Mouse (Mus musculus) heart, embryonic 10.5 days (tissue): Measurements from ENCODE around the gene Spata33. TPM values are rescaled to one million over a fixed set of nuclear protein-coding genes. Genes with fewer than 3 reads are reported as not detected.
"Not testable (repeated sequence)": the region's sequence is repeated elsewhere in the genome, so short reads cannot be mapped to it uniquely, and the experiment has no call there.

Experiments
- DNase-seq: peaks from one replicate; pipeline ENCODE4 v3.0.0-alpha.2; 2017; ENCODE audit warnings: low spot score
- H3K27ac ChIP-seq: fragments of 300-500 bp; sonication (generic); 2 replicates; pipeline ENCODE4 v1.5.1; 2016; ENCODE audit warnings: mild to moderate bottlenecking
- H3K27me3 ChIP-seq: fragments of 300-500 bp; sonication (generic); 2 replicates; pipeline ENCODE4 v1.6.1; 2016; ENCODE audit warnings: mild to moderate bottlenecking; ENCODE audit not compliant: poor library complexity, insufficient read depth, severe bottlenecking
- H3K36me3 ChIP-seq: fragments of 300-500 bp; sonication (generic); 2 replicates; pipeline ENCODE4 v1.6.1; 2016; ENCODE audit warnings: mild to moderate bottlenecking, moderate library complexity
- H3K4me1 ChIP-seq: fragments of 300-500 bp; sonication (generic); 2 replicates; pipeline ENCODE4 v1.6.1; 2016; ENCODE audit warnings: mild to moderate bottlenecking
- H3K4me3 ChIP-seq: fragments of 300-500 bp; sonication (generic); 2 replicates; pipeline ENCODE4 v1.5.1; 2016; ENCODE audit warnings: mild to moderate bottlenecking, moderate library complexity
- H3K9me3 ChIP-seq: fragments of 300-500 bp; sonication (generic); 2 replicates; pipeline ENCODE4 v1.6.1; 2016; ENCODE audit warnings: mild to moderate bottlenecking, moderate library complexity
- WGBS: fragments of 180-500 bp; shearing (Covaris S2); methylation state at CpG from one replicate; pipeline ENCODE4 v1.1.7; 2016; 5-methylcytosine and 5-hydroxymethylcytosine counted together
- polyA plus RNA-seq: library from polyadenylated mRNA; unstranded; fragments of >200 nt; fragmentation: Nextera tagmentation; extraction: Ambion mirVana; gene quantifications from 2 replicates; pipeline ENCODE4 v1.2.1, GENCODE M21; 2016

Spata33 gene
- polyA plus RNA-seq, 1 experiment from 2014 or later: 3.5 TPM

- 48% methylated on average over 10 of the region's 10 CpGs for WGBS
- peak overlapping the region; percentile 92 for H3K27ac ChIP-seq
These were observed 756 bp upstream of the Spata33 start for GRCm38 (mm10) chr8:123211876-123212275.

DNA sequence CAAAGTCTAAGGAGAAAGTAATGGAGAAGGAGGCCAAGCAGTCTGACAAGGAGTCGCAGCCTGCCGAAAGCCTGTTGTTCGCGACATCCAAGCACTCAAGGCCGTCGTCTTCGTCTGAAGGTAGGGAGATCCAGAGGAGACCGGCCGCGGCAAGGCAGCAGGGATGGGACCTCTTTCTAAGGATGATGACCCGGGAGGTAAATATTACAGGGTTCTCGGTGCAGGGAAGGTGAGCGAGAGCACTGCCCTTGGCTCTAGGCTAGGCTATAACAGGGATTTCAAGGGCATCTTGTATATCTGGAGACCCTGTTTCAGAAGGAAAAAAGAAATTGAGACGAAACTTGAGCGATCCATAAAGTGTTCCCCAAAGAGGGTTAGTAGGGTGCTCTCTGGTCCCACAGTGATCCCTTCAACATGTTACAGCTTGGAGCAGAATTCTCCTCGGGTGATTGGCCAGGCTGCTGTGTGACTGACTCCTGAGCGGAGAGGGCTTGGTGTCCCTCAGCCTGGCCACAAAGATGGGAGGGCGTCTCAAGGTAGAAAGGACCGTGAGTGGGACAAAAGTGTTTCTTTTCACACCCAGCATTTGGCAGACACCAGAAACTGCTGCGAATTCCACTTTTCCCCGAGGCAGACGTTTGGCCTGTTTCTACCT lies 613 bp downstream of the Spata33 start:
- 16% methylated on average over 22 of the region's 22 CpGs for WGBS

More at GRCm38 (mm10) chr8:123211876-123212275, 756 bp upstream of the Spata33 start:
- peaks cover 5% of the 10 kb centered on the region; the same call in 1 of the 2 replicates for H3K27me3 ChIP-seq
- peaks cover 33% of the 10 kb centered on the region for H3K36me3 ChIP-seq
- peaks cover 38% of the 10 kb centered on the region for H3K4me1 ChIP-seq
- H3K9me3 ChIP-seq: no peaks in the 10 kb centered on the region
- peak overlapping the region; percentile 95 for H3K4me3 ChIP-seq
- no peak for DNase-seq

GRCm38 (mm10) chr8:123215430-123215829 lies 2.8 kb downstream of the Spata33 start:
- Histone ChIP-seq H3K4me3 (no peak overlapping the region), H3K36me3 (no peaks in the 10 kb centered on the region), H3K27ac (no peak overlapping the region), H3K4me1 (peaks cover 38% of the 10 kb centered on the region), H3K27me3 (peaks cover 5% of the 10 kb centered on the region; the same call in 1 of the 2 replicates), H3K9me3 (no peaks in the 10 kb centered on the region)
- 38% methylated on average over 3 of the region's 3 CpGs for WGBS
- DNase-seq: no peak

More for the DNA sequence above, 613 bp downstream of the Spata33 start:
- peaks cover 5% of the 10 kb centered on the region; the same call in 1 of the 2 replicates for H3K27me3 ChIP-seq
- H3K27ac ChIP-seq: peak overlapping the region; percentile 92
- peaks cover 20% of the 10 kb centered on the region for H3K36me3 ChIP-seq
- no peaks in the 10 kb centered on the region for H3K9me3 ChIP-seq
- peaks cover 38% of the 10 kb centered on the region for H3K4me1 ChIP-seq
- DNase-seq: no peak
- peak overlapping the region; percentile 95 for H3K4me3 ChIP-seq

DNA sequence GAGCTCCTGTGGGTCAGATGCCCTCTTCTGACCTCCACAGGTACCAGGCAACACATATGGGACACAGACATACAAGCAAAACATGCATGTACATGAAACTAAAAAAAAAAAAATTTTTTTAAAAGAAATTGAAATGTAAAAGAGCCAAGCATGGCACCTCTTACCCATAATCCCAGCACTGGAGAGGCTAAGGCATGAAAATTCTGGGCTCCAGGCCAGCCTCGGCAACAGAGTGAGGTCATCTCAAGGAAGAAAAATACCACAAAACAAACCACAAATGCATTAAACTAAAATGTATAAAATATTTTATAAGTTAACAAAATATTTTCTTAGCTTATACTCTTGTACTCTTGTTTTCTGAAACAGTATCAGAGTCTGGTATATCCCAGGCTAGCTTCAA lies 8.3 kb downstream of the Spata33 start:
- DNase-seq: no peak
- H3K4me3 ChIP-seq: no peak overlapping the region
- 84% methylated on average over 1 of the region's 1 CpGs for WGBS
- H3K27me3 ChIP-seq: no peaks in the 10 kb centered on the region
- H3K27ac ChIP-seq: no peak overlapping the region
- peaks cover 22% of the 10 kb centered on the region for H3K4me1 ChIP-seq
- H3K36me3 ChIP-seq: no peaks in the 10 kb centered on the region
- no peaks in the 10 kb centered on the region for H3K9me3 ChIP-seq

DNA sequence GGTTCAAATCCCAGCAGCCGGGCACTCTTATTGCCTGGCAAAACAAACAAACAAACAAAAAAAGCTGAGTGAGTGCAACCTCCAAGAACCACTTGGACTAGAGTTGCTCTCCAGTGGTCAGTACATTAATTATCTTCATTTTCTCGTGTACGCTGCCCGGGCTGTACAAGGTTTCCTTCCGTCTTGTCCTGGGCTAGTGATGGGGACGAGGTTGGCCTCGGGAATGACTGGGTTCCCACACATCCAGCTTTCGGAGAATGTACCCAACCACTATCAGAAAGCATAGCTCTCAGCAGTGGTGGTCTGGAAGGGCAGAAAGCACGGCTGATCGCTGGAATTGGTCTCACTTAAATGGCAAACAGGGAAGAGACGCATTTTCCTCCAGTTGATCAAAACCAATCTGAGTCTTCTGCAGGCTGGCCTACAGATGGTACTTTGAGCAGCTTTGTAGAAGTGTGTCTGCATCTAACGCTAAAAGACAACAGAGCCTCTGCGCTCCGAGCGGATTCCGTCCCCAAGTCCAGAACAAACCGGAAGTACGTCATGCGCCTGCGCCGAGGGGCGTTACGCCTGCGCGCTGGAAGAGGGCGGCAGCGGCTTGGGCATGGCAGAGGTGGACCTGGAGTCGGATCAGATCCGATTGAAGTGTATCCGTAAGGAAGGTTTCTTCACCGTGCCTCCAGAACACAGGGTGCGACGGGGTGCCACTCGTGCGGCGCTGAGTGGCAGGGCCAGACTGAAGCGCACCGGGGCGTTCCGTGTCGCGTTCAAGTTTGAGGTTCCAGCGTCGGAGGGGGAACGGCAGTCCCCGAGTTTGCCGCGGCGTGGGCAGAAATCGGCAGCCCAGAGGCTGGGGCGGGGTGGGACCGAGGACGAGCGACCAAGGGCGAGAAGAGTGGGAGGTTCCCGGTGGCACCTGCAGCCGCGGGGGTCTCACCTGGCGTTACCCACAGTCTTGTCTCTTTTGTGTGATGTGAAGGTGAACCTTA lies 11.9 kb downstream of the Spata33 start, which contains the start of gene Cdk10:
Cdk10 (plus strand) TSS at position 565 of the 989 bp plus-strand sequence.
- Histone ChIP-seq H3K36me3 (peaks cover 30% of the 10 kb centered on the region), H3K9me3 (no peaks in the 10 kb centered on the region), H3K4me1 (peaks cover 16% of the 10 kb centered on the region), H3K27me3 (no peaks in the 10 kb centered on the region), H3K27ac (peak within 1 kb of the TSS; percentile 90), H3K4me3 (peak within 1 kb of the TSS; percentile 90)
- DNase-seq: peak; percentile 97
- 4% methylated on average over 59 of the region's 59 CpGs for WGBS

GRCm38 (mm10) chr8:123228416-123228815 lies 15.8 kb downstream of the Spata33 start:
- no peaks in the 10 kb centered on the region for H3K9me3 ChIP-seq
- peaks cover 24% of the 10 kb centered on the region for H3K4me1 ChIP-seq
- H3K36me3 ChIP-seq: peaks cover 41% of the 10 kb centered on the region
- no peak overlapping the region for H3K4me3 ChIP-seq
- 94% methylated on average over 1 of the region's 1 CpGs for WGBS
- H3K27me3 ChIP-seq: peaks cover 10% of the 10 kb centered on the region
- no peak overlapping the region for H3K27ac ChIP-seq
- no peak for DNase-seq

DNA sequence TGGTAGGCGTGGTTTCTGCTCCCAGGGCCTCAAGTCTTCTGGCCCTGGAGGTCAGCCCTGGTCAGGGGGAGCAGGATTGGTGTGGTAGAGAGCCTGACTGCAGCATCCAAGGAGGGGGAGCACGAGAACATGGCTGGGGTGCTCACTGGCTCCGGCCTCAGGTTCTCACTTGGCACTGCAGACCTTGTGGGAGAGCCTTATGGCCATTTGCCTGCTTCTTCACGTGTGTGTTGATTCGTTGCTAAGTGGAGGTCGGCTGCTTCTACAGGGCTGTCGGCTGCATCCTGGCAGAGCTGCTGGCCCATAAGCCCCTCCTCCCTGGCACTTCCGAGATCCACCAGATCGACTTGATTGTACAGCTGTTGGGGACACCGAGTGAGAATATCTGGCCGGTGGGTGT lies 17.7 kb downstream of the Spata33 start:
- not testable (repeated sequence) for H3K4me3 ChIP-seq, H3K27ac ChIP-seq, DNase-seq, H3K9me3 ChIP-seq
- Histone ChIP-seq H3K4me1 (peaks cover 25% of the 10 kb centered on the region), H3K36me3 (peaks cover 41% of the 10 kb centered on the region), H3K27me3 (peaks cover 29% of the 10 kb centered on the region)
- 80% methylated on average over 11 of the region's 11 CpGs for WGBS

DNA sequence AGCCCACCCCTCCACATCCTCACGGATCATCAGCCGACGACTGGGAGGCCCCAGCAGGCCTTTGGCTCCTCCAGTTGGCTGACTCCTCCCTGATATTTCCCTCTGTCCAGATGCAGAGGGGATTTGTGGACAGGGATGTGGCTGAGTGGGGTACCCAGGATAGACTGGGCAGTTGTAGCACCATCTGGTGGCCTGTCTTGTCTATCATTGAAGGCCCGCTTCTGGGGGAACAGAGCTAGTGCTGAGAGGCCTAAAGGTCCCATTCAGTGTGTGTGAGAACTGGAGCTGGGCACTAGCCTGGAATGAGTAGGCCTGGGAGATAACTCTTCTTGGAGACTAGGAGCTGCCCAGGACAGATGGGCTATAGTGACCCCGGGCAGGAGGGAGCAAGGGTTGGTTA lies 19.1 kb downstream of the Spata33 start:
- no peak overlapping the region for H3K4me3 ChIP-seq
- H3K9me3 ChIP-seq: no peaks in the 10 kb centered on the region
- no peak overlapping the region for H3K27ac ChIP-seq
- H3K36me3 ChIP-seq: peaks cover 39% of the 10 kb centered on the region
- 52% methylated on average over 5 of the region's 5 CpGs for WGBS
- DNase-seq: no peak
- H3K4me1 ChIP-seq: peaks cover 31% of the 10 kb centered on the region
- peaks cover 37% of the 10 kb centered on the region for H3K27me3 ChIP-seq

DNA sequence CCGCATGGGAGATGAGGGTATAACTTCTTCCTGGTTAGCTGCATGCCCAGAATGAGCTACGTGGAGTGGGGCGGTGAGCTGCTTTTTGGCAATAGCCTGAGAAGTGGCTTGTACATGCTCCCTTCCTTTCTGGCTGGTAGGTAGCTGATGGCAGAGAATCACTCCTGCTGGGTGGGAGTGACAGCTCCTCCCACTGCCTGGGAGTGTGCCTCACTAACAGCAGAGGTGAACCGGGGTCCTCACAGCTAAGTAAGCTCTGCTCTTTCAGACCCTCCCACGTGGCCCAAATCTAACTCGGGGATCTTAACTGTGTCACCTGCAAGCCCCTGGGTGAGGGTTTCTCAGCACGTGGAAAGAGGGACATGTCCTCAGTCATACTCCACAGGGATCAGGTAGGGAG lies 19.9 kb downstream of the Spata33 start:
- H3K27me3 ChIP-seq: peaks cover 45% of the 10 kb centered on the region
- H3K4me1 ChIP-seq: peaks cover 31% of the 10 kb centered on the region
- 37% methylated on average over 7 of the region's 7 CpGs for WGBS
- H3K4me3 ChIP-seq: no peak overlapping the region
- peaks cover 31% of the 10 kb centered on the region for H3K36me3 ChIP-seq
- H3K27ac ChIP-seq: no peak overlapping the region
- DNase-seq: no peak
- no peaks in the 10 kb centered on the region for H3K9me3 ChIP-seq

DNA sequence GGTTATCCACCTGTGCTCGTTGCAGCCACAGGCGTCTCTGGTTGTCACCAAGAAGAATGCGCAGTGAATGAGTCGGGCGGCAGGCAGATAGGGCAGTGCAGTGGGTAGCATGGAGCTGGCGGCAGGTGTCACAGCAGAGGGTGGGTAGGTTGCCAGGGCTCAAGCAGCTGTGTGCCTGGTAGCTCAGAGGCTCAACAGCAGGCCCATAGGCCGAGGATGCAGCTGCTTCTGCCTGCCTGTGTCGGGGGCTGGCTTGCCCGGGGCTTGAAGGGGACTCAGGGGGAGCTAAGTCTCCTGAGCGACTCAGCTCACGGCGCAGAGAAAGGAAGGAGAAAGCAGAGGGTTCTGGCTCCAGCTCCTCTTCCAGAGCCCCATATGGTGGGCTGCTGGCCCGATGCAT lies 20.7 kb downstream of the Spata33 start:
- 62% methylated on average over 13 of the region's 13 CpGs for WGBS
- H3K36me3 ChIP-seq: peaks cover 24% of the 10 kb centered on the region
- no peak overlapping the region for H3K27ac ChIP-seq
- H3K4me1 ChIP-seq: peaks cover 31% of the 10 kb centered on the region
- peaks cover 45% of the 10 kb centered on the region for H3K27me3 ChIP-seq
- H3K4me3 ChIP-seq: no peak overlapping the region
- DNase-seq: no peak
- no peaks in the 10 kb centered on the region for H3K9me3 ChIP-seq

- peaks cover 19% of the 10 kb centered on the region for H3K36me3 ChIP-seq
- peaks cover 31% of the 10 kb centered on the region for H3K4me1 ChIP-seq
- no peak for DNase-seq
- 79% methylated on average over 11 of the region's 11 CpGs for WGBS
- no peak overlapping the region for H3K4me3 ChIP-seq
- no peaks in the 10 kb centered on the region for H3K9me3 ChIP-seq
- peaks cover 45% of the 10 kb centered on the region for H3K27me3 ChIP-seq
- H3K27ac ChIP-seq: no peak overlapping the region
These were observed 21.1 kb downstream of the Spata33 start for GRCm38 (mm10) chr8:123233760-123234159.

- WGBS: 39% methylated on average over 13 of the region's 13 CpGs
- Histone ChIP-seq H3K27ac (peak overlapping the region; percentile 69; the same call in 1 of the 2 replicates), H3K36me3 (peaks cover 8% of the 10 kb centered on the region; the same call in 1 of the 2 replicates), H3K27me3 (peaks cover 45% of the 10 kb centered on the region), H3K9me3 (no peaks in the 10 kb centered on the region), H3K4me1 (peaks cover 31% of the 10 kb centered on the region), H3K4me3 (peak overlapping the region; percentile 69)
- DNase-seq: no peak
These were observed 22.4 kb downstream of the Spata33 start for GRCm38 (mm10) chr8:123234918-123235519.
